Mouse (Mus musculus): ENCODE data around the gene Eif4g1.

- TF ChIP-seq CTCF (IDR thresholded peaks at IDR 0.05; ENCODE audit: low read depth) (no peak), EP300 (IDR thresholded peaks at IDR 0.05; ENCODE audit: low read depth) (no peak)
Observed at GRCm38 (mm10) chr16:20676702-20677101, 8.6 kb downstream of the Eif4g1 start.

All from liver, embryonic 14.5 days (tissue).